Mouse (Mus musculus) embryonic facial prominence, embryonic 11.5 days (tissue): ENCODE data around the gene Defb29. TPM values are rescaled to one million over a fixed set of nuclear protein-coding genes. Genes with fewer than 3 reads are reported as not detected.

ENCODE experiments used
- ATAC-seq: fragments of 200-750 bp; cut with Nextera tagmentation; replicated peaks from 2 replicates; pipeline ENCODE4 v1.8.0; 2017; ENCODE audit warnings: low read depth; ENCODE audit not compliant: insufficient number of reproducible peaks, low FRiP score, low TSS enrichment
- DNase-seq: peaks from one replicate; pipeline ENCODE4 v3.0.0-alpha.2; 2015; ENCODE audit warnings: low spot score
- H3K27ac ChIP-seq: fragments of 300-500 bp; sonication (generic); replicated peaks from 2 replicates; pipeline ENCODE4 v1.5.1; 2014; ENCODE audit warnings: mild to moderate bottlenecking, low read depth, low read length, control low read depth
- H3K27me3 ChIP-seq: fragments of 300-500 bp; sonication (generic); 2 replicates; pipeline ENCODE4 v1.6.1; 2014; ENCODE audit warnings: mild to moderate bottlenecking, low read length, moderate library complexity, mixed read lengths; ENCODE audit not compliant: control insufficient read depth, insufficient read depth
- H3K36me3 ChIP-seq: fragments of 300-500 bp; sonication (generic); replicated peaks from 2 replicates; pipeline ENCODE4 v1.6.1; 2014; ENCODE audit warnings: low read depth, mild to moderate bottlenecking, low read length, moderate library complexity, mixed read lengths; ENCODE audit not compliant: control insufficient read depth, insufficient read depth
- H3K4me1 ChIP-seq: fragments of 300-500 bp; sonication (generic); 2 replicates; pipeline ENCODE4 v1.6.1; 2014; ENCODE audit warnings: low read length, mixed read lengths; ENCODE audit not compliant: control insufficient read depth, insufficient read depth
- H3K4me2 ChIP-seq: fragments of 300-500 bp; sonication (generic); 2 replicates; pipeline ENCODE4 v1.6.1; 2014; ENCODE audit warnings: low read depth, mild to moderate bottlenecking, control low read depth, low read length, moderate library complexity
- H3K4me3 ChIP-seq: fragments of 300-500 bp; sonication (generic); 2 replicates; pipeline ENCODE4 v1.5.1; 2014; ENCODE audit warnings: low read depth, low read length, control low read depth
- H3K9ac ChIP-seq: fragments of 300-500 bp; sonication (generic); replicated peaks from 2 replicates; pipeline ENCODE4 v1.6.1; 2014; ENCODE audit warnings: mild to moderate bottlenecking, control low read depth, low read length
- H3K9me3 ChIP-seq: fragments of 300-500 bp; sonication (generic); replicated peaks from 2 replicates; pipeline ENCODE4 v1.6.1; 2016; ENCODE audit warnings: mild to moderate bottlenecking, low read length, inconsistent platforms, mixed read lengths; ENCODE audit not compliant: control insufficient read depth
- WGBS: fragments of 180-500 bp; shearing (Covaris S2); extraction: QIAGEN DNeasy Blood & Tissue Kit; methylation state at CpG from one replicate; pipeline ENCODE4 v1.1.7; 2014; 5-methylcytosine and 5-hydroxymethylcytosine counted together
- polyA plus RNA-seq: library from polyadenylated mRNA; unstranded; fragments of >200 nt; fragmentation: Nextera tagmentation; extraction: Ambion mirVana; gene quantifications from 2 replicates; pipeline ENCODE4 v1.2.1, GENCODE M21; 2014

Gene Defb29
- polyA plus RNA-seq, 1 experiment from 2014 or later = not detected

GRCm38 (mm10) chr2:152570313-152570712 lies 30.4 kb upstream of the Defb29 start:
- Histone ChIP-seq H3K27me3 (no peaks in the 10 kb centered on the region), H3K4me1 (no peaks in the 10 kb centered on the region), H3K36me3 (no peaks in the 10 kb centered on the region), H3K27ac (no peak overlapping the region), H3K9ac (no peak overlapping the region), H3K4me2 (no peak overlapping the region), H3K4me3 (no peak overlapping the region), H3K9me3 (no peaks in the 10 kb centered on the region)
- 78% methylated on average over 6 of the region's 6 CpGs for WGBS
- DNase-seq (no peak), ATAC-seq (no peak)

- H3K27me3 ChIP-seq = no peaks in the 10 kb centered on the region
- H3K4me1 ChIP-seq = no peaks in the 10 kb centered on the region
- no peaks in the 10 kb centered on the region for H3K36me3 ChIP-seq
- H3K4me2 ChIP-seq = no peak overlapping the region
- ATAC-seq (no peak), DNase-seq (no peak)
- H3K9me3 ChIP-seq = no peaks in the 10 kb centered on the region
- 85% methylated on average over 4 of the region's 4 CpGs for WGBS
- H3K9ac ChIP-seq = no peak overlapping the region
- no peak overlapping the region for H3K4me3 ChIP-seq
- no peak overlapping the region for H3K27ac ChIP-seq
Observed at GRCm38 (mm10) chr2:152569881-152570280, 30.0 kb upstream of the Defb29 start.

- H3K36me3 ChIP-seq = no peaks in the 10 kb centered on the region
- DNase-seq = no peak
Observed at GRCm38 (mm10) chr2:152569038-152569437, 29.1 kb upstream of the Defb29 start, which contains the start of gene Gm17416. TSS of gene Gm17416 (plus strand) at chr2:152569338.

GRCm38 (mm10) chr2:152556655-152557054 lies 16.8 kb upstream of the Defb29 start:
- no peak overlapping the region for H3K4me2 ChIP-seq
- 86% methylated on average over 7 of the region's 7 CpGs for WGBS
- no peak for DNase-seq
- no peaks in the 10 kb centered on the region for H3K4me1 ChIP-seq
- H3K27ac ChIP-seq = no peak overlapping the region
- H3K36me3 ChIP-seq = no peaks in the 10 kb centered on the region
- no peak overlapping the region for H3K4me3 ChIP-seq
- no peaks in the 10 kb centered on the region for H3K9me3 ChIP-seq
- no peak for ATAC-seq
- no peaks in the 10 kb centered on the region for H3K27me3 ChIP-seq
- no peak overlapping the region for H3K9ac ChIP-seq

More at GRCm38 (mm10) chr2:152569038-152569437, 29.1 kb upstream of the Defb29 start, which contains the start of gene Gm17416:
- Histone ChIP-seq H3K4me2 (no peak within 1 kb of the TSS), H3K4me1 (no peaks in the 10 kb centered on the region), H3K9ac (no peak within 1 kb of the TSS), H3K4me3 (no peak within 1 kb of the TSS), H3K27ac (no peak within 1 kb of the TSS), H3K27me3 (no peaks in the 10 kb centered on the region), H3K9me3 (no peaks in the 10 kb centered on the region)
- no peak for ATAC-seq
- WGBS = 89% methylated on average over 5 of the region's 5 CpGs

- H3K4me3 ChIP-seq = no peak overlapping the region
- H3K27me3 ChIP-seq = no peaks in the 10 kb centered on the region
- H3K36me3 ChIP-seq = no peaks in the 10 kb centered on the region
- WGBS = 11% methylated on average over 16 of the region's 16 CpGs
- DNase-seq (peak; percentile 88), ATAC-seq (no peak)
- H3K9ac ChIP-seq = no peak overlapping the region
- no peaks in the 10 kb centered on the region for H3K9me3 ChIP-seq
- H3K27ac ChIP-seq = no peak overlapping the region
- H3K4me1 ChIP-seq = no peaks in the 10 kb centered on the region
- H3K4me2 ChIP-seq = peak overlapping the region; percentile 21; the same call in 1 of the 2 replicates
Observed at GRCm38 (mm10) chr2:152553774-152554423, 14.0 kb upstream of the Defb29 start.

- H3K4me2 ChIP-seq = no peak overlapping the region
- no peak overlapping the region for H3K4me3 ChIP-seq
- no peaks in the 10 kb centered on the region for H3K27me3 ChIP-seq
- WGBS = 83% methylated on average over 5 of the region's 5 CpGs
- DNase-seq (no peak), ATAC-seq (no peak)
- no peaks in the 10 kb centered on the region for H3K36me3 ChIP-seq
- no peak overlapping the region for H3K27ac ChIP-seq
- no peaks in the 10 kb centered on the region for H3K9me3 ChIP-seq
- H3K4me1 ChIP-seq = no peaks in the 10 kb centered on the region
- H3K9ac ChIP-seq = no peak overlapping the region
Observed at GRCm38 (mm10) chr2:152548124-152548523, 8.2 kb upstream of the Defb29 start.

- H3K27ac ChIP-seq = no peak overlapping the region
- 0 out of 2 replicates have a peak, but pooled peaks have one; percentile 52 for ATAC-seq
- H3K27me3 ChIP-seq = no peaks in the 10 kb centered on the region
- H3K36me3 ChIP-seq = no peaks in the 10 kb centered on the region
- no peak overlapping the region for H3K4me2 ChIP-seq
- 31% methylated on average over 4 of the region's 4 CpGs for WGBS
- DNase-seq = peak; percentile 68
- H3K4me3 ChIP-seq = no peak overlapping the region
- no peak overlapping the region for H3K9ac ChIP-seq
- H3K4me1 ChIP-seq = no peaks in the 10 kb centered on the region
- no peaks in the 10 kb centered on the region for H3K9me3 ChIP-seq
Observed at GRCm38 (mm10) chr2:152544691-152545090, 4.8 kb upstream of the Defb29 start.

GRCm38 (mm10) chr2:152543478-152543877 lies 3.6 kb upstream of the Defb29 start:
- Histone ChIP-seq H3K9ac (no peak overlapping the region), H3K4me1 (no peaks in the 10 kb centered on the region), H3K4me2 (no peak overlapping the region), H3K36me3 (no peaks in the 10 kb centered on the region), H3K4me3 (no peak overlapping the region), H3K27me3 (no peaks in the 10 kb centered on the region), H3K9me3 (no peaks in the 10 kb centered on the region), H3K27ac (no peak overlapping the region)
- ATAC-seq = no peak
- 76% methylated on average over 4 of the region's 4 CpGs for WGBS
- no peak for DNase-seq
